Mouse (Mus musculus) gastrocnemius, postnatal 10 days (tissue): ENCODE measurements at regions not wholly inside any gene's neighbourhood (a gene's known extent, or its start where the extent isn't known, plus 50 kb on each side); places are given as distances from the start of the nearest gene placed in this dataset.

Experiments
- DNase-seq: peaks from one replicate; pipeline ENCODE4 v3.0.0; 2021; ENCODE audit warnings: mixed read lengths

GRCm38 (mm10) chr17:84107497-84107896, 80.2 kb downstream of the Zfp36l2 start:
- DNase-seq = no peak

- DNase-seq = no peak
Observed at GRCm38 (mm10) chr17:84104242-84104641, 83.5 kb downstream of the Zfp36l2 start.

- no peak for DNase-seq
Observed at GRCm38 (mm10) chr17:84103344-84103743, 84.4 kb downstream of the Zfp36l2 start.

GRCm38 (mm10) chr17:84101652-84102051, 86.1 kb downstream of the Zfp36l2 start:
- no peak for DNase-seq

GRCm38 (mm10) chr17:84100523-84100922, 87.2 kb downstream of the Zfp36l2 start:
- no peak for DNase-seq

- peak; percentile 59 for DNase-seq
Observed at GRCm38 (mm10) chr17:84099737-84100136, 88.0 kb downstream of the Zfp36l2 start.

- no peak for DNase-seq
Observed at GRCm38 (mm10) chr17:84097871-84098430, 89.8 kb downstream of the Zfp36l2 start.

GRCm38 (mm10) chr17:84097286-84097685, 90.5 kb downstream of the Zfp36l2 start:
- DNase-seq = no peak

GRCm38 (mm10) chr17:84096345-84097260, 91.1 kb downstream of the Zfp36l2 start:
- DNase-seq = peak; percentile 49

- no peak for DNase-seq
Observed at GRCm38 (mm10) chr17:84095829-84096228, 91.9 kb downstream of the Zfp36l2 start.

GRCm38 (mm10) chr17:84095089-84095488, 92.7 kb downstream of the Zfp36l2 start:
- no peak for DNase-seq

GRCm38 (mm10) chr17:84086394-84086793, 101.4 kb downstream of the Zfp36l2 start:
- DNase-seq = no peak

GRCm38 (mm10) chr17:84085721-84086120, 102.0 kb downstream of the Zfp36l2 start:
- DNase-seq = no peak

- DNase-seq = no peak
Observed at GRCm38 (mm10) chr17:84085232-84085631, 102.5 kb downstream of the Zfp36l2 start.

- no peak for DNase-seq
Observed at GRCm38 (mm10) chr17:84083307-84084263, 104.2 kb downstream of the Zfp36l2 start.

- DNase-seq = no peak
Observed at GRCm38 (mm10) chr17:84082571-84082970, 105.2 kb downstream of the Zfp36l2 start.

GRCm38 (mm10) chr17:84081751-84082352, 105.9 kb downstream of the Zfp36l2 start:
- DNase-seq = no peak

GRCm38 (mm10) chr17:84075081-84075938, 112.4 kb downstream of the Zfp36l2 start:
- no peak for DNase-seq

GRCm38 (mm10) chr17:84074000-84074782, 113.6 kb downstream of the Zfp36l2 start:
- DNase-seq = no peak

- no peak for DNase-seq
Observed at GRCm38 (mm10) chr17:84072426-84073030, 115.2 kb downstream of the Zfp36l2 start.
